Mouse (Mus musculus) heart, embryonic 10.5 days (tissue): ENCODE measurements at regions not wholly inside any gene's neighbourhood (a gene's known extent, or its start where the extent isn't known, plus 50 kb on each side); places are given as distances from the start of the nearest gene placed in this dataset.
A peak's percentile ranks its signal among the peaks of the same experiment; 100 is the strongest.

Experiments used
- DNase-seq: peaks from one replicate; pipeline ENCODE4 v3.0.0-alpha.2; 2017; ENCODE audit warnings: low spot score
- H3K27ac ChIP-seq: fragments of 300-500 bp; sonication (generic); 2 replicates; pipeline ENCODE4 v1.5.1; 2016; ENCODE audit warnings: mild to moderate bottlenecking
- H3K27me3 ChIP-seq: fragments of 300-500 bp; sonication (generic); 2 replicates; pipeline ENCODE4 v1.6.1; 2016; ENCODE audit warnings: mild to moderate bottlenecking; ENCODE audit not compliant: poor library complexity, insufficient read depth, severe bottlenecking
- H3K36me3 ChIP-seq: fragments of 300-500 bp; sonication (generic); 2 replicates; pipeline ENCODE4 v1.6.1; 2016; ENCODE audit warnings: mild to moderate bottlenecking, moderate library complexity
- H3K4me1 ChIP-seq: fragments of 300-500 bp; sonication (generic); 2 replicates; pipeline ENCODE4 v1.6.1; 2016; ENCODE audit warnings: mild to moderate bottlenecking
- H3K4me3 ChIP-seq: fragments of 300-500 bp; sonication (generic); 2 replicates; pipeline ENCODE4 v1.5.1; 2016; ENCODE audit warnings: mild to moderate bottlenecking, moderate library complexity
- H3K9me3 ChIP-seq: fragments of 300-500 bp; sonication (generic); 2 replicates; pipeline ENCODE4 v1.6.1; 2016; ENCODE audit warnings: mild to moderate bottlenecking, moderate library complexity
- WGBS: fragments of 180-500 bp; shearing (Covaris S2); methylation state at CpG from one replicate; pipeline ENCODE4 v1.1.7; 2016; 5-methylcytosine and 5-hydroxymethylcytosine counted together

DNA sequence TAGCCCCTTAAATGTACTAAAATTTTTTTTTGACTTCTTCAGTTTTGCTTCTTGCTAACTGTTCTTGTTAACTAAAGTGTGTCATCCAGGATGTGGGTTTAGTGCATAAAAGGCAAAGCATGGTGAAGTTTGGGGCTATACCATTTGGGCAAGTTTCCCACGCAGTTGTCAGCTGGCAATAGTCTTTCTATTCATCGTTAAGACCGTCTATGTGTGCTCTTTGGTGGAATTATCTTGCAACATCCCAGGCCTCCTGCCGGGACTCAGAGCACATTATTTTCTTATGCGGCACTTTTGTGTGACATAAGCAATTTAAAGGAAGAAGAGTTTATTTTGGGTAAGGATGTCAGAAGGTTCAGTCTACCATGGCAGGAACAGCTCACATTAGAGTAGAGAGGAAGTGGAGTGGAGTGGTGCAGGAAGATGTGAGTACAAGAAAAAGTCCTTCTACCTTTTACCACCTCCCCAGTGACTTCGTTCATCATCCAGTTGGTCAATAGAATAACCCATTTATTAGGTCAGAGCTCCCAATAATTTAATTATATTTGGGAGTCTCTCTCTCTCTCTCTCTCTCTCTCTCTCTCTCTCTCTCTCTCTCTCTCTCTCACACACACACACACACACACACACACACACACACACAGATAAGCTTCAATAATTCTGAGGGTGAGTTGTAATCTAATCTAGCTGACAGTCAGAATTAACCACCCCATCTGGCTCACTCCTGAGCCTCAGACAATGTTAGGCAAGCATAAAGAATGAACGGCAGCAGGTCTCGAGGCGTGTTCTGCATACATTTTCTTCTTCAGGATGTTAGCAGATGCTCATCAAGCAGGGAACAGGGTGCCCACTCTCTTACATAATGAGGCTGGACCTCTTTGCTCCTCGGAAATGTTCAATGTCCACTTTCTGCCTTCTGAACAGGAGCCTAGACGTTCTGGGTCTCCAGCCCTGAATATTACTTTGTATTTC lies 304.7 kb downstream of the Foxo1 start:
- 81% methylated on average over 11 of the region's 11 CpGs for WGBS
- no peak for DNase-seq

DNA sequence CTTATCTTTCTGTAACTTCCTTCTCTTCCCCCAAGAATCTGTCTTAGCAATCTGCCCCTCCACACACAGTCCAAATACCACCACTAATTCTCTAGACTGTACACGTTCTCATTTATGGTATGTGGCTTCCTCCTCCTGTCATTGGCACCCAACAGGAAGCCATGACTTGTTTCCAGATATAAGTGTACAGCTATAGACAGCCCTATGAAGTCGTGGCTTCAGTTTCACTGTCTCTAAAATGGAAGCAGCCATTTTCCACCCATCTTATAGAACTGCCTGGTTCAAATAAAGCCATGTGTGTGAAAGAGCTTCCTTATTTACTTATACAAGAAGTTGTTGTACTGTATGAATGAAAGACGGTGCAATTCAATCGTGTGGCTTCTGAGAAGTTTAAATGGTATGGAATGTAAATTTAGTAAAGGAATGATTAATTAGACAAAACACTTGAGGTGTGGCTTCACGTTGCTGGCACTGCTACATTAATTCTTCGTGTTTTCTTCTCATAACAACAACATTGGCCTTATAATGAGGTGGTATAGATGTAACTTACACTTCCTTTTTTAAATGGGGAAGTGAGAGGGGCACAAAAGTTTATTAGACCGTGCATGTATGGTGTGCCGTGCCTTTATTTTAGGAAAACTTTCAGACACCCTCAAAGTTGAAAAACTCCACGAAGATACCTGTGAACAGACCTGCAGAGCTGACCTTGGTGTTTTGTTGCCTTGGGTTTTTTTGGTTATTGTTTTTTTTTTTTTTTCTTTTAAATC lies 299.7 kb downstream of the Foxo1 start:
- no peak overlapping the region for H3K27ac ChIP-seq
- H3K36me3 ChIP-seq: no peaks in the 10 kb centered on the region
- H3K4me3 ChIP-seq: no peak overlapping the region
- H3K4me1 ChIP-seq: peaks cover 10% of the 10 kb centered on the region; the same call in 1 of the 2 replicates
- DNase-seq: no peak
- 73% methylated on average over 9 of the region's 9 CpGs for WGBS
- no peaks in the 10 kb centered on the region for H3K27me3 ChIP-seq
- no peaks in the 10 kb centered on the region for H3K9me3 ChIP-seq

More for the DNA sequence above, 304.7 kb downstream of the Foxo1 start:
- Histone ChIP-seq H3K36me3 (no peaks in the 10 kb centered on the region), H3K9me3 (no peaks in the 10 kb centered on the region), H3K4me1 (no peaks in the 10 kb centered on the region), H3K27me3 (no peaks in the 10 kb centered on the region), H3K27ac (no peak overlapping the region), H3K4me3 (no peak overlapping the region)

DNA sequence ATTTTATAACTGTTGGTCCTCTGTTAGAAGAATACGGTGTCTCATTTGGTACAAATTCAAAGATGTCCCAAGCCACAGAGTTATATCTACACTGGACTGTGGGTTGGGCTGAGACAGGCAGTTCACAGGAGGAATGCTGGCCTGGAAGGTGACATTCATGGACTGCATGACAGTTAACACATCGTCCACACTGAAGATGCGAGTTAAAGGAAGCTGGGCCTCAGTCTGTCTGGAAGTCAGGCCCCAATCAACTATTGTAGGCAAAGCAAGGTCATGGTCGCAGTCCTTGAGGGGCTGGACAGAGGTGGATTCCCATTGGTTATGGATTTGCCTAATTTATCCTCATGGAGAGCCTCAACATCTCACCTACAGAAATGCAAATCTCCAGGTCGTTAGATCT lies 295.5 kb downstream of the Foxo1 start:
- H3K4me3 ChIP-seq: no peak overlapping the region
- no peaks in the 10 kb centered on the region for H3K36me3 ChIP-seq
- H3K27me3 ChIP-seq: no peaks in the 10 kb centered on the region; the same call in 1 of the 2 replicates
- H3K27ac ChIP-seq: no peak overlapping the region
- 59% methylated on average over 5 of the region's 5 CpGs for WGBS
- no peaks in the 10 kb centered on the region for H3K9me3 ChIP-seq
- DNase-seq: no peak
- H3K4me1 ChIP-seq: peaks cover 10% of the 10 kb centered on the region; the same call in 1 of the 2 replicates

DNA sequence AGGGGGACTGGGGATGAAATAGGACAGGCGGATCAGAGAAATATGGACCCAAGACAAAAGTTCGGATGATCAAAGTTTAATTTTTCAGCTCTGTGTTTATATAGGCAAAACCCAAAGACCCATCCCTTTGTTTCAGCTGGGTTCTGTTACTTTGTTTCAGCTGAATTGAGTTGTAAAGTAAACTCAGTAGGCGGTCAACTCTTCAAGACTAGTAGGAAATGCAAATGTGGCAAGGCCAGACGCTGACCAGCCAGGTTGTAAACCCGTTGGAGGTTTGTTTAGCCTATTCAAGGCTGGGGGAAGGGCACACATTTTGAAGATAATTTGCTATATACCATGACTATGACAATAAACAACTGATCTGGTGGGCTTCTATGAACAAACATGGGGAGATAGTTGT lies 294.7 kb downstream of the Foxo1 start:
- no peaks in the 10 kb centered on the region for H3K9me3 ChIP-seq
- WGBS: 55% methylated on average over 5 of the region's 5 CpGs
- H3K4me1 ChIP-seq: peaks cover 10% of the 10 kb centered on the region; the same call in 1 of the 2 replicates
- no peak overlapping the region for H3K27ac ChIP-seq
- no peaks in the 10 kb centered on the region; the same call in 1 of the 2 replicates for H3K27me3 ChIP-seq
- H3K36me3 ChIP-seq: no peaks in the 10 kb centered on the region
- no peak for DNase-seq
- H3K4me3 ChIP-seq: no peak overlapping the region

DNA sequence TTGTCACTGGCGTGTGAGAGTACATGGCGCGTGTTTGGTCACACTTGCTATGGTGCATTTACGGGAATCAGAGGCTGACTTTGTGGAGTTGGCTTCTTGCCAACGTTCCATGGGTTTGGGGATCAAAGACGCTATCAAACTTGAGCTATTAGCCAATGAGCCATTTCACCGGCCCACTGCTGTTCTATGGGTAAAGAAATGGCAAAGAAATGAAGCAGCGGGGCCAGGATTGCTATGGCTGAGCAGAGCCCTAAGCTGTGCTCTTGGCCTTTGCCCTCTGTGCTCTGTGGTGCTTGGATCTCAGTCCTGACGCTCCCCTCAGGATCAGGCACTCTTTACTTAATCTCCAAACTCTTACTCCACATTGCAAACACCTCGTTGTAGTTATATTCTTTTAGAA lies 291.3 kb downstream of the Foxo1 start:
- Histone ChIP-seq H3K9me3 (no peaks in the 10 kb centered on the region), H3K27me3 (no peaks in the 10 kb centered on the region; the same call in 1 of the 2 replicates)
- 86% methylated on average over 10 of the region's 10 CpGs for WGBS

DNA sequence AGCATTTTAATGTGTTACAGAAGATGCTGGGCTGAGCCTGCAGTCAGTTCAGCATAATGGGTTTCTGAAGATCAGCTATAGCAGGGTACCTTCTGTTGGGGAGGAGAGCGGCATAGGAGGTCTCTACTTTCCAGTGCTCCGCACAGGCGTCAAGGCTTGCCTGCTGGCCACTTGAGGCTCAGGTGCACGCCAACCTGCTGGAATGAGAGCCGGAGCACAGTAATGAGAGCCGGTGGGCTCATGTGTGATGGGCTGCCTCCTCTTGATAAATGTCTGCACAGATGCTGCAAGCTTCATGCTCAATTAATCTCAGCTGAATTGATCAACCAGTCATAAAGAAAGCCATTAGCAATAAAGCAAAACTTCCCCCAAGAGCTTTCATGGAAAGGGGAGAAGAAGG lies 290.6 kb downstream of the Foxo1 start:
- Histone ChIP-seq H3K36me3 (no peaks in the 10 kb centered on the region), H3K9me3 (no peaks in the 10 kb centered on the region), H3K4me1 (no peaks in the 10 kb centered on the region), H3K27ac (no peak overlapping the region), H3K27me3 (no peaks in the 10 kb centered on the region; the same call in 1 of the 2 replicates), H3K4me3 (no peak overlapping the region)
- DNase-seq: peak; percentile 42
- 92% methylated on average over 6 of the region's 6 CpGs for WGBS

More for the DNA sequence above, 291.3 kb downstream of the Foxo1 start:
- H3K4me1 ChIP-seq: no peaks in the 10 kb centered on the region
- H3K4me3 ChIP-seq: no peak overlapping the region
- H3K36me3 ChIP-seq: no peaks in the 10 kb centered on the region
- no peak for DNase-seq
- no peak overlapping the region for H3K27ac ChIP-seq

DNA sequence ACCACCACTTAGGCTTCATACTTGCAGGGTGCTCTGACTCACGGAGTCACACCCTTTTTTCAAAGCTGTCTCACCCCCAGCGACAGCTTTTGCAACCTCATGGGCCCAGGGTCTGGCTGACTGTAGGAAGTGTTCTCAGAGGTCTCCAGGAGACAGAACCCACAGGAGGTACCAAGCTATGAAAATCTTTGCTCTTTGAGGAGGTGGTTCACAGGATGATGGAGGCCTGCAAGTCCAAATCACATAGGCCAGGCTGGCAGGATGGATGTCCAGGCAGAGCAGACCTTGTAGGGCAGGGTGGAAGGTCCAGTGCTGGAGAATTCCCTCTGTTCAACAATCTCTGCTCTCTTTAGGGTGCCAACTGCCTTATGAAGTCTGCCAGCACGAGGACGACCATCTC lies 289.2 kb downstream of the Foxo1 start:
- H3K9me3 ChIP-seq: no peaks in the 10 kb centered on the region
- no peak overlapping the region for H3K4me3 ChIP-seq
- H3K36me3 ChIP-seq: no peaks in the 10 kb centered on the region
- no peaks in the 10 kb centered on the region for H3K4me1 ChIP-seq
- WGBS: 75% methylated on average over 4 of the region's 4 CpGs
- H3K27ac ChIP-seq: no peak overlapping the region
- H3K27me3 ChIP-seq: no peaks in the 10 kb centered on the region; the same call in 1 of the 2 replicates
- no peak for DNase-seq

DNA sequence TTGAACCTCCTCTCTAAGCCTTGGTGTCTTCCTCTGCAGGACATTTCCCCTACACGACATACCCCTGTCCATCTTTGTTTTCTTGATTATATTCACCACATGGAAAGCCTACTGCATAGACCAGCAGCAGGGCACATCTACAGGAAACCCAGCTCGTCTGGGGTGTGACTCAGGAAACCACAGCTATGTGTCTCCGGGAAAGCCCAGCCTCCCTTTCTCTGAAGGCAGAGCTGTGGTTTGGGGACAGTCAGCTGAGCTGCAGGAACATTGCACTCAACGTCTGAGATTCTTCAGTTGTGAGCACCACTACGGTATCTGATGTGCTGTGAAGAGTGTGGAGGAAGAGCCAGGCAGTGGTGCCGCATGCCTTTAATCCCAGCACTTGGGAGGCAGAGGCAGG lies 286.9 kb downstream of the Foxo1 start:
- no peaks in the 10 kb centered on the region; the same call in 1 of the 2 replicates for H3K27me3 ChIP-seq

DNA sequence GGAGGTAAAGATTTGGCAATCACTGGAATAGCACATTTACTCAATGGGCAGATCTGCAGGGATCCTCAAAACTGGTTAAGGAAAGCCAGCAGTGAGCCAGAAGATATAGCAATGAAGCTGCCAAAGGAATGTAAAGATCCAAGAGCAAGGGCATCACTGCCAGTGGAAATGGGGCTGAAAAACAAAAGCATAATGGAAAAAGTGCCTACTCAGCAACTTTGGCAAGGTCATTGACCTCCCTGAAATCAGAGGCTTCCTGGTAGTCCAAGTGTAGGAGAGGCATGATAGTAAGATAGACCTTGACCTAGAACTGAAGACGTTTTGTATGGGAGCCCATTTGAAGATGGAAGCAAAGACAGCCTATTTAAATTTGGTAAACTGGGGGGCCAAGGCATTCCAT lies 286.4 kb downstream of the Foxo1 start:
- WGBS: 78% methylated on average over 1 of the region's 1 CpGs
- Histone ChIP-seq H3K4me3 (no peak overlapping the region), H3K27me3 (no peaks in the 10 kb centered on the region; the same call in 1 of the 2 replicates), H3K4me1 (no peaks in the 10 kb centered on the region), H3K9me3 (no peaks in the 10 kb centered on the region), H3K36me3 (no peaks in the 10 kb centered on the region), H3K27ac (no peak overlapping the region)
- no peak for DNase-seq

More for the DNA sequence above, 286.9 kb downstream of the Foxo1 start:
- DNase-seq: no peak
- H3K9me3 ChIP-seq: no peaks in the 10 kb centered on the region
- no peaks in the 10 kb centered on the region for H3K36me3 ChIP-seq
- no peak overlapping the region for H3K4me3 ChIP-seq
- H3K4me1 ChIP-seq: no peaks in the 10 kb centered on the region
- no peak overlapping the region for H3K27ac ChIP-seq
- WGBS: 60% methylated on average over 6 of the region's 6 CpGs

DNA sequence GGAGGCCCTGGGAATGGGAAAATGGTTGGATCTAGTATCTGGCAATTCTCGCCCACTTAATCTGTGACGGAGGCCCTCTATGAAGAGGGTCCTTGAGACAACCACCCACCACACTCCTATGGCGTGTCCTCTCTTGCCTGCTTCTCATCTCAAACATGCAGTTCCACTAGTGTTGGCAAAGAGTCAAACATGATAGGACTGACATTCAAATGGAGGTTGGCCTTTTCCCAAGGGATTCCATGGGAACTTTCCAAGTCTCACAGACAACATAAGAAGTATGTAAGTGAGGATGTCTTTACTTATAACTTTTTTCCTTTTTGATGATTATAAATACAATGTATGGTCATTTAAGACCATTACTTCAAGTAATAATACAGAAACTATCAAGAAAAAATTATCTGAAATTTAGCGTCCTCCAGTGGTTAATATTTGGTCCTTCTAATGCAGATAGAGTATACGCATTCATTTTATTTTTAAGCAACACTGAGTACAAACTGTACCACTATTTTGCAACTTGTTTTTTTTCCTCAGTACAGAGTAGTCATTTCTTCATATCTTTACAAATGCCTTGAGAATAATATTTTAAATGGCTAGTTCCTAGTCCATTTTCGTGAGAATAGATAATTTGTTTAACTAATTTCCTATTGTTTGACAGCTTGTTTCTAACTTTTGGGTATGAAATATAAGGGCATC lies 280.2 kb downstream of the Foxo1 start:
- no peaks in the 10 kb centered on the region for H3K27me3 ChIP-seq
- no peaks in the 10 kb centered on the region for H3K4me1 ChIP-seq
- H3K9me3 ChIP-seq: no peaks in the 10 kb centered on the region
- DNase-seq: no peak
- H3K27ac ChIP-seq: no peak overlapping the region
- 78% methylated on average over 6 of the region's 6 CpGs for WGBS
- H3K36me3 ChIP-seq: no peaks in the 10 kb centered on the region
- H3K4me3 ChIP-seq: no peak overlapping the region

DNA sequence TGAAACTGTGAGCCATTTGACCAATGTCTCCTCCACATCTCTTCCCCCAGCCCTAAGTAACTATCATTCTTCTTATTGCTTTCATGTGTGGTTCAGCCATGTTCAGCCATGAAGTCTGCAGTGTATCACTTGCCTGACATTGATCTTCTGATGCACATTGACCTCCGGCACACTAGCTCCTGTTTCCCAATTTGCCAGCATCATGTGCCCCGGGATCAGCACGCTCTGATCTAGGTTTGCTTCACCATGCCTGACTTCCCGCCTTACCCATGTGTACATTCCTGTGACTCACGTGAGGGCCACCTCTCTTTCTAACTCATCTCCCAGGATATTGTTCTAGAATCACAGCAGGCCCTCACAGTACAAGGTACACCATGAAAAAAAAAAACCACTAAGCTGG lies 277.9 kb downstream of the Foxo1 start:
- no peaks in the 10 kb centered on the region for H3K36me3 ChIP-seq
- peaks cover 3% of the 10 kb centered on the region for H3K4me1 ChIP-seq
- WGBS: 85% methylated on average over 5 of the region's 5 CpGs
- no peaks in the 10 kb centered on the region for H3K9me3 ChIP-seq
- H3K27me3 ChIP-seq: no peaks in the 10 kb centered on the region
- DNase-seq: no peak
- H3K4me3 ChIP-seq: no peak overlapping the region
- no peak overlapping the region for H3K27ac ChIP-seq

DNA sequence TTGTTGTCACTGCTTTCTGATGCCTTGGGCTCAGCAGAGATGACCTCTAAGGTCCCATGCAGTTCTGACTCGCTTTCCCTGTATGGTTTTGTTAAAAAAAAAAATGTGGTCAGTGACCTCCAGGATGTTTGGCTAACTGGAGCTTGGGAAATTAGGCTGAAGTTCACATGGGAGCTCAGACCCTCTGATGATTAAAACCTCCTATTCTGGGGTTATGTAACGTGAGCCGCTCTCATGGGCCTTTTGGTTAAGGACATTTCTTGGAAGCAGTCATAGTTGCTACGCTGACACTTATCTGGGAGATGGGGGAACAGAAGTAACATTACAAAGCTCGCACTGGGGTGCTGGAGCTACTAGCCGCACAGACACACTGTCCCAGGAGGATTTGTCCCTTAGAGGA lies 274.9 kb downstream of the Foxo1 start:
- Histone ChIP-seq H3K27me3 (no peaks in the 10 kb centered on the region), H3K27ac (no peak overlapping the region), H3K36me3 (no peaks in the 10 kb centered on the region), H3K4me3 (no peak overlapping the region), H3K9me3 (no peaks in the 10 kb centered on the region), H3K4me1 (peaks cover 17% of the 10 kb centered on the region)
- 72% methylated on average over 6 of the region's 6 CpGs for WGBS
- no peak for DNase-seq
